Mouse (Mus musculus) CH12.LX (cell line): ENCODE results near the gene Snx5. TPM values are rescaled to one million over a fixed set of nuclear protein-coding genes. Genes with fewer than 3 reads are reported as not detected.

Source experiments
- DNase-seq: peaks from one replicate; pipeline ENCODE4 v3.0.0-alpha.2; 2013; ENCODE audit errors: extremely low read depth
- H3K27ac ChIP-seq: 2 replicates; pipeline ENCODE4 v1.5.1; 2012; ENCODE audit warnings: low read depth, mild to moderate bottlenecking, control low read depth, moderate library complexity; ENCODE audit not compliant: insufficient read depth
- H3K27me3 ChIP-seq: replicated peaks from 2 replicates; pipeline ENCODE3; 2012; ENCODE audit warnings: inconsistent platforms
- H3K36me3 ChIP-seq, 2 experiments: replicated peaks in 1 of 2; 2 replicates each; pipeline versions ENCODE3 to v1.6.1; 2012; ENCODE audit warnings: inconsistent platforms in 1 of 2, low read length in 1 of 2, mild to moderate bottlenecking in 1 of 2, mixed read lengths in 1 of 2, moderate library complexity in 1 of 2; ENCODE audit not compliant: control insufficient read depth in 1 of 2, insufficient read depth in 1 of 2
- H3K4me1 ChIP-seq, 2 experiments: 2 replicates each; pipeline ENCODE4 v1.6.1; 2012; ENCODE audit warnings: inconsistent platforms in 1 of 2, moderate library complexity in 1 of 2; ENCODE audit not compliant: insufficient read depth in 2 of 2, control insufficient read depth in 1 of 2
- H3K4me2 ChIP-seq: 2 replicates; pipeline ENCODE4 v1.6.1; 2012; ENCODE audit warnings: low read depth, mild to moderate bottlenecking, control low read depth; ENCODE audit not compliant: poor library complexity, insufficient read depth, severe bottlenecking
- H3K4me3 ChIP-seq, 3 experiments: fragments of 150-350 bp in 1 of 3; sonication (generic) in 1 of 3; replicated peaks in 1 of 3; 2 replicates each; pipeline versions ENCODE3 to v1.5.1; 2011 to 2012; ENCODE audit warnings: low read depth in 2 of 3, low read length in 2 of 3, mild to moderate bottlenecking in 2 of 3, moderate library complexity in 2 of 3, control low read depth in 1 of 3, improper control_type of control experiment in 1 of 3, inconsistent platforms in 1 of 3, mixed read lengths in 1 of 3; ENCODE audit not compliant: poor library complexity in 1 of 3
- H3K79me2 ChIP-seq: replicated peaks from 2 replicates; pipeline ENCODE4 v1.6.1; 2012; ENCODE audit warnings: mild to moderate bottlenecking, moderate library complexity; ENCODE audit not compliant: control insufficient read depth, poor library complexity, insufficient read depth, severe bottlenecking; ENCODE audit errors: extremely low read depth
- H3K9ac ChIP-seq: 2 replicates; pipeline ENCODE4 v1.6.1; 2012; ENCODE audit warnings: low read depth, mild to moderate bottlenecking, control low read depth, moderate library complexity; ENCODE audit not compliant: insufficient read depth
- H3K9me3 ChIP-seq: replicated peaks from 2 replicates; pipeline ENCODE3; 2012; ENCODE audit warnings: low read length, inconsistent platforms, mixed read lengths
- BHLHE40 ChIP-seq: IDR thresholded peaks from 2 replicates; pipeline ENCODE4 v1.6.1; 2011; ENCODE audit warnings: mild to moderate bottlenecking, low read depth, low read length, improper control_type of control experiment
- CHD1 ChIP-seq: IDR thresholded peaks from 2 replicates; pipeline ENCODE4 v1.6.1; 2012; ENCODE audit warnings: low read depth, low read length, improper control_type of control experiment, inconsistent platforms
- CHD2 ChIP-seq: IDR thresholded peaks from 2 replicates; pipeline ENCODE4 v1.6.1; 2011; ENCODE audit warnings: low read length, improper control_type of control experiment
- CTCF ChIP-seq, 2 experiments: IDR thresholded peaks in 1 of 2; conservative IDR thresholded peaks in 1 of 2; 2 replicates each; pipeline ENCODE4 v1.5.1; 2011 to 2012; ENCODE audit warnings: low read depth in 2 of 2, low read length in 2 of 2, improper control_type of control experiment in 1 of 2, inconsistent platforms in 1 of 2, mild to moderate bottlenecking in 1 of 2, moderate library complexity in 1 of 2
- E2F4 ChIP-seq: IDR thresholded peaks from 2 replicates; pipeline ENCODE4 v1.6.1; 2011; ENCODE audit warnings: low read depth, low read length, improper control_type of control experiment; ENCODE audit not compliant: insufficient replicate concordance
- EP300 ChIP-seq: IDR thresholded peaks from 2 replicates; pipeline ENCODE4 v1.6.1; 2011; ENCODE audit warnings: low read length, improper control_type of control experiment
- ETS1 ChIP-seq: conservative IDR thresholded peaks from 2 replicates; pipeline ENCODE4 v1.6.1; 2012; ENCODE audit warnings: low read depth, mild to moderate bottlenecking, inconsistent platforms, low read length, improper control_type of control experiment, moderate library complexity
- GABPA ChIP-seq: IDR thresholded peaks from 2 replicates; pipeline ENCODE4 v1.6.1; 2012; ENCODE audit warnings: low read depth, low read length, improper control_type of control experiment, inconsistent platforms; ENCODE audit not compliant: insufficient replicate concordance
- HCFC1 ChIP-seq: IDR thresholded peaks from 2 replicates; pipeline ENCODE4 v1.6.1; 2012; ENCODE audit warnings: low read depth, mild to moderate bottlenecking, inconsistent platforms, low read length, improper control_type of control experiment
- IRF4 ChIP-seq: IDR thresholded peaks from 2 replicates; pipeline ENCODE4 v1.6.1; 2014; ENCODE audit warnings: low read depth, mild to moderate bottlenecking, inconsistent platforms, low read length, improper control_type of control experiment
- JUND ChIP-seq: conservative IDR thresholded peaks from 2 replicates; pipeline ENCODE4 v1.6.1; 2011; ENCODE audit warnings: low read depth, low read length, improper control_type of control experiment
- MAFK ChIP-seq: IDR thresholded peaks from 2 replicates; pipeline ENCODE4 v1.6.1; 2011; ENCODE audit warnings: low read length, improper control_type of control experiment; ENCODE audit not compliant: insufficient replicate concordance
- MAX ChIP-seq: IDR thresholded peaks from 2 replicates; pipeline ENCODE4 v1.6.1; 2011; ENCODE audit warnings: low read length, improper control_type of control experiment
- MEF2A ChIP-seq: IDR thresholded peaks from 2 replicates; pipeline ENCODE4 v1.6.1; 2014; ENCODE audit warnings: low read depth, mild to moderate bottlenecking, inconsistent platforms, low read length, improper control_type of control experiment, borderline replicate concordance
- MXI1 ChIP-seq: IDR thresholded peaks from 2 replicates; pipeline ENCODE4 v1.6.1; 2011; ENCODE audit warnings: mild to moderate bottlenecking, low read depth, low read length, improper control_type of control experiment
- MYC ChIP-seq: IDR thresholded peaks from 2 replicates; pipeline ENCODE4 v1.6.1; 2011; ENCODE audit warnings: low read depth, mild to moderate bottlenecking, improper control_type of control experiment, low read length
- NELFE ChIP-seq: IDR thresholded peaks from 2 replicates; pipeline ENCODE4 v1.6.1; 2011; ENCODE audit warnings: low read depth, low read length, improper control_type of control experiment
- POLR2A ChIP-seq: IDR thresholded peaks from 2 replicates; pipeline ENCODE4 v1.6.1; 2011; ENCODE audit warnings: low read depth, mild to moderate bottlenecking, improper control_type of control experiment, low read length
- POLR2AphosphoS2 ChIP-seq: IDR thresholded peaks from 2 replicates; pipeline ENCODE4 v1.6.1; 2011; ENCODE audit warnings: low read depth, low read length, improper control_type of control experiment
- RAD21 ChIP-seq: IDR thresholded peaks from 2 replicates; pipeline ENCODE4 v1.6.1; 2011; ENCODE audit warnings: low read depth, mild to moderate bottlenecking, low read length, improper control_type of control experiment, moderate library complexity
- RCOR1 ChIP-seq: conservative IDR thresholded peaks from 2 replicates; pipeline ENCODE4 v1.6.1; 2012; ENCODE audit warnings: low read depth, mild to moderate bottlenecking, inconsistent platforms, low read length, improper control_type of control experiment
- SIN3A ChIP-seq: IDR thresholded peaks from 2 replicates; pipeline ENCODE4 v1.6.1; 2012; ENCODE audit warnings: low read length, improper control_type of control experiment, inconsistent platforms
- TBP ChIP-seq: conservative IDR thresholded peaks from 2 replicates; pipeline ENCODE4 v1.6.1; 2011; ENCODE audit warnings: low read depth, low read length, improper control_type of control experiment
- TCF12 ChIP-seq: IDR thresholded peaks from 2 replicates; pipeline ENCODE4 v1.6.1; 2014; ENCODE audit warnings: low read depth, mild to moderate bottlenecking, inconsistent platforms, low read length, improper control_type of control experiment
- USF1 ChIP-seq: IDR thresholded peaks from 2 replicates; pipeline ENCODE4 v1.6.1; 2014; ENCODE audit warnings: low read depth, mild to moderate bottlenecking, inconsistent platforms, low read length, improper control_type of control experiment
- USF2 ChIP-seq: conservative IDR thresholded peaks from 2 replicates; pipeline ENCODE4 v1.6.1; 2011; ENCODE audit warnings: low read depth, low read length, improper control_type of control experiment
- ZC3H11A ChIP-seq: IDR thresholded peaks from 2 replicates; pipeline ENCODE4 v1.6.1; 2012; ENCODE audit warnings: low read depth, mild to moderate bottlenecking, inconsistent platforms, low read length, improper control_type of control experiment
- ZMIZ1 ChIP-seq: IDR thresholded peaks from 2 replicates; pipeline ENCODE4 v1.6.1; 2012; ENCODE audit warnings: low read depth, mild to moderate bottlenecking, inconsistent platforms, low read length, improper control_type of control experiment
- dilution Hi-C: fragments of 300-500 bp; cut with MboI; formaldehyde crosslinking; loops from 2 replicates; pipeline ENCODE4 v1.14.3; 2020; ENCODE audit warnings: low sequenced_read_pairs; ENCODE audit not compliant: extremely low pct_unique_long_range_greater_than_20kb, extremely low pct_ligation_motif_present
- in situ Hi-C: fragments of 300-500 bp; cut with MboI; formaldehyde crosslinking; loops from 3 replicates; pipeline ENCODE4 v1.14.3; 2019; ENCODE audit warnings: low sequenced_read_pairs, low pct_ligation_motif_present, low pct_unique_long_range_greater_than_20kb, mixed read lengths
- polyA plus RNA-seq: library from polyadenylated mRNA; unstranded; fragments of >175 nt; gene quantifications from 2 replicates; pipeline ENCODE4 v1.2.1, GENCODE M21; 2012; ENCODE audit warnings: low read depth; ENCODE audit not compliant: insufficient read length
- total RNA-seq, 2 experiments: library from RNA; depleted of rRNA; stranded (reverse); fragments of 300-350 nt in 1 of 2; fragments of >200 nt in 1 of 2; gene quantifications; 2 replicates each; pipeline ENCODE4 v1.2.3; 2012 to 2014

The Snx5 gene
- total and polyA plus RNA-seq, 3 experiments = 380 to 1,220 (median 666) TPM

GRCm38 (mm10) chr2:144248613-144249376 lies 21.9 kb downstream of the Snx5 start:
- TF ChIP-seq CTCF (conservative IDR thresholded peaks at IDR 0.05 in 1 of 2, IDR thresholded peaks at IDR 0.05 in 1 of 2; ENCODE audit: low read depth in 2 of 2, low read length in 2 of 2) (0 out of 4 replicates have a peak, but pooled peaks of 1 of the 2 experiments have one; percentile 0), CHD1 (no peak), IRF4 (0 out of 2 replicates have a peak, but pooled peaks have one; percentile 8), MXI1 (no peak), E2F4 (0 out of 2 replicates have a peak, but pooled peaks have one; percentile 46), RAD21 (no peak), ZMIZ1 (peak; percentile 53; the same call in 1 of the 2 replicates), HCFC1 (no peak), USF1 (no peak), ETS1 (0 out of 2 replicates have a peak, but pooled peaks have one; percentile 9), USF2 (no peak), POLR2A (peak; percentile 49), ZC3H11A (no peak), RCOR1 (peak; percentile 31; the same call in 1 of the 2 replicates), CHD2 (peak; percentile 65; the same call in 1 of the 2 replicates), GABPA (no peak), BHLHE40 (no peak), MYC (0 out of 2 replicates have a peak, but pooled peaks have one; percentile 24), SIN3A (0 out of 2 replicates have a peak, but pooled peaks have one; percentile 28), TCF12 (no peak), NELFE (no peak), POLR2AphosphoS2 (peak; percentile 92), JUND (no peak), MAFK (0 out of 2 replicates have a peak, but pooled peaks have one; percentile 43), MAX (0 out of 2 replicates have a peak, but pooled peaks have one; percentile 31), MEF2A (no peak), TBP (no peak), EP300 (0 out of 2 replicates have a peak, but pooled peaks have one; percentile 24)
- H3K4me1 ChIP-seq = peaks cover 21 to 70% of the 10 kb centered on the region in 2 experiments
- H3K27ac ChIP-seq = peak overlapping the region; percentile 32
- DNase-seq = no peak
- H3K36me3 ChIP-seq = peaks cover 42 to 43% of the 10 kb centered on the region in 2 experiments
- H3K79me2 ChIP-seq = peaks cover 6% of the 10 kb centered on the region; the same call in 1 of the 2 replicates
- H3K9me3 ChIP-seq = no peaks in the 10 kb centered on the region
- in situ Hi-C loops (no loop called here), dilution Hi-C loops (no loop called here)
- no peak overlapping the region for H3K4me3 ChIP-seq
- no peak overlapping the region for H3K4me2 ChIP-seq
- no peaks in the 10 kb centered on the region for H3K27me3 ChIP-seq
- H3K9ac ChIP-seq = no peak overlapping the region
